Mouse (Mus musculus): ENCODE data around the gene Gm37240. TPM values are rescaled to one million over a fixed set of nuclear protein-coding genes. Genes with fewer than 3 reads are reported as not detected.

Gm37240 gene
- polyA plus RNA-seq, 1 experiment = not detected

DNA sequence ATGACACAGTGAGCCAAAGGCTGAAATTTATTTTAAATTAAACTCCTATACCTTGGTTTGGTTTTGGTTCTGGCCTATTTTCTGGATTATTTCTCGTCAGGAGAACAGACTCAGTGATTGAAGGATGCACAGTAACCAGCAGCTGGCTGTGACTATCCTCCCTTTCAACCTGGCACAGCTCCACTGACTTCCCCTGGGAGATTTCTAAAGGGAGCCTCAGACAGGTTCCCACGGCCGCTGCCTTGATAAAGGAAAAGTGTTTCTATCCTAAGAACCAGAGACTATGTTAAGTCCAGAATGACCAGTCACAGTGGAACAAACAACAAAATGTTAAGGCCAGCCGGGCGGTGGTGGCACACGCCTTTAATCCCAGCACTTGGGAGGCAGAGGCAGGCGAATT, 106.4 kb downstream of the Gm37240 start:
- Histone ChIP-seq H3K4me1 (ENCODE audit: control insufficient read depth, insufficient read depth, low read length) (peaks cover 5% of the 10 kb centered on the region; the same call in 1 of the 2 replicates), H3K4me3 (ENCODE audit: insufficient read depth, low read depth, low read length) (no peak overlapping the region), H3K27ac (ENCODE audit: insufficient read depth, low read depth, low read length) (no peak overlapping the region)
- TF ChIP-seq POLR2A (IDR thresholded peaks at IDR 0.05; ENCODE audit: insufficient read depth, low read depth, low read length) (no peak), CTCF (IDR thresholded peaks at IDR 0.05; ENCODE audit: insufficient read depth, low read depth, low read length) (no peak)
- WGBS = 83% methylated on average over 7 of the region's 7 CpGs

DNA sequence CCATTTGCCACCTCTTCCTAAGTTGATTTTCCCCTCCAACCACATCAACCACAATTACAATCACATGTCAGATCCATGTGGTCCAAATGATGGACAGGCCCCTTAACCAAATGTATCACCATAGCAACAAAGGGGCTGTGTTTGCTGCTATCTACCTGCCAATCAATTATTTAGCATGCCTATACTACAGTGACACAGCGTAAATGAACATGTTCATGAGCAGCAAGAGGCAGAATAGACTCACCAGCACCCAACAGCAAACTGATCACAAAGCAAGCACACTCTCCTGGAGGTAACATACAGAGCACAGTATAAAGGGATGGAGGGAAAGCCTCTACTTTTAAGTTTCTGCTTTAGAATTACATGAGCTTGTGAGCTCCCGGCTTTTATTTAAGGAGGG, 107.0 kb downstream of the Gm37240 start:
- TF ChIP-seq CTCF (IDR thresholded peaks at IDR 0.05; ENCODE audit: insufficient read depth, low read depth, low read length) (no peak), POLR2A (IDR thresholded peaks at IDR 0.05; ENCODE audit: insufficient read depth, low read depth, low read length) (no peak)
- 63% methylated on average over 2 of the region's 2 CpGs for WGBS
- H3K4me1 ChIP-seq (ENCODE audit: control insufficient read depth, insufficient read depth, low read length) = peaks cover 5% of the 10 kb centered on the region; the same call in 1 of the 2 replicates
- no peak overlapping the region for H3K4me3 ChIP-seq (ENCODE audit: insufficient read depth, low read depth, low read length)
- H3K27ac ChIP-seq (ENCODE audit: insufficient read depth, low read depth, low read length) = no peak overlapping the region

DNA sequence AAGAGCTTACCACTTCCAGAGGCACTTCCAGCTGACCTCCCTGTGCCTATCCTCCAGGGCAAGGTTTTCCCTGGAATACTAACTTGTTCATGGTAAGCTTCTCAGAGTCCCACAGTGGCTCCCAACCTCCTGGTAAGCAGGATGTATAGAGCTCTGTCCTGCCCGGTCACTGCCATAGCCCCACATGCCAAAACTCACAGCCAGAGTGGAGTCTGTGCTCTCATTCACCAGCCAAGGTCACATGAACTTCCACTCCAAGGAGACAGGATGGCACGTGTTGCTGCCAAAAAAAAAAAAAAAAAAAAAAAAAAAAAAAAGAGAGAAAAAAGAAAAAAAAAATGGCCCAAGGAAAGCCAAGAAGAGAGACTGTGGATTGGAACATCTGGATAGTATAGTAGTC, 109.5 kb downstream of the Gm37240 start:
- TF ChIP-seq POLR2A (IDR thresholded peaks at IDR 0.05; ENCODE audit: insufficient read depth, low read depth, low read length) (no peak), CTCF (IDR thresholded peaks at IDR 0.05; ENCODE audit: insufficient read depth, low read depth, low read length) (no peak)
- Histone ChIP-seq H3K27ac (ENCODE audit: insufficient read depth, low read depth, low read length) (no peak overlapping the region), H3K4me3 (ENCODE audit: insufficient read depth, low read depth, low read length) (no peak overlapping the region), H3K4me1 (ENCODE audit: control insufficient read depth, insufficient read depth, low read length) (peaks cover 11% of the 10 kb centered on the region)
- 74% methylated on average over 2 of the region's 2 CpGs for WGBS

DNA sequence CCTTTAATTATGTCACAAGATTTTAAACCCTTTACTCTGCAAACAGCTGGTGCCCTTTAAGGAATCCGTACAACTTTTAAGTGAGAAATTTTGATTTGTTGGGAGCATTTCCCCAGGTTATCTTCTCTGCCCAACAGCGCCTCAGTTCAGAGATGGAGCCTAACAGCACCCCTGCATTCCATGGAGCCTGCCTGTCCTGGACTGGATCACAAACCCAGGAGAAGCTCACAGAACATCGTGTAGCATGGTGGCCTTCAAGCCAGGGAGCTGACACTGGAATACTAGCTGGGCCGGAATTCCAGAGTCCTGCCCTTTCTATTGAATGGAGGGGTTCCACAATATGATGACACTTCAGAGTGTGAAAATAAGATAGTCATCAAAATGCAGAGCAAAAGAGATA, 110.0 kb downstream of the Gm37240 start:
- TF ChIP-seq CTCF (IDR thresholded peaks at IDR 0.05; ENCODE audit: insufficient read depth, low read depth, low read length) (no peak), POLR2A (IDR thresholded peaks at IDR 0.05; ENCODE audit: insufficient read depth, low read depth, low read length) (no peak)
- 80% methylated on average over 4 of the region's 4 CpGs for WGBS
- H3K27ac ChIP-seq (ENCODE audit: insufficient read depth, low read depth, low read length) = no peak overlapping the region
- peaks cover 11% of the 10 kb centered on the region for H3K4me1 ChIP-seq (ENCODE audit: control insufficient read depth, insufficient read depth, low read length)
- no peak overlapping the region for H3K4me3 ChIP-seq (ENCODE audit: insufficient read depth, low read depth, low read length)

DNA sequence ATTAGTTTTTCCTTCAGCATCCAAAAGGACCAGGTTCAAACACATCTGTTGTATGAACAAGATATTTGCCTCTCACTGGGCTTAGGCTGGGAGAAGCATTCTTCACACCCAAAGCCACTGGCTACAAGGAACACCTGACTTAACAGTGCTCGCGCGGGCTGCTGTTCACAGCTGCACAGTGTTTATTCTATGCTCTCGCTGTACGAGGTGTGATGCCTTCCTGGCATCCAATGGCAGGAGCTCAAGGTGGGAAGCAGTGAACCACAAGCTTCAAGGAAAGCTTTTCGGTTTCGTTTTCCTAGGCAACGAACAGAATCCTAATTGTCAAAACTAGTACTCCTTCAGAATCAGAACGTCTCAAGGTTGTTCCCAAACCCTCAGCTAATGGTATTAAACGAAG, 110.6 kb downstream of the Gm37240 start:
- TF ChIP-seq CTCF (IDR thresholded peaks at IDR 0.05; ENCODE audit: insufficient read depth, low read depth, low read length) (no peak), POLR2A (IDR thresholded peaks at IDR 0.05; ENCODE audit: insufficient read depth, low read depth, low read length) (no peak)
- H3K27ac ChIP-seq (ENCODE audit: insufficient read depth, low read depth, low read length) = no peak overlapping the region
- peaks cover 11% of the 10 kb centered on the region for H3K4me1 ChIP-seq (ENCODE audit: control insufficient read depth, insufficient read depth, low read length)
- H3K4me3 ChIP-seq (ENCODE audit: insufficient read depth, low read depth, low read length) = no peak overlapping the region
- WGBS = 59% methylated on average over 10 of the region's 10 CpGs

DNA sequence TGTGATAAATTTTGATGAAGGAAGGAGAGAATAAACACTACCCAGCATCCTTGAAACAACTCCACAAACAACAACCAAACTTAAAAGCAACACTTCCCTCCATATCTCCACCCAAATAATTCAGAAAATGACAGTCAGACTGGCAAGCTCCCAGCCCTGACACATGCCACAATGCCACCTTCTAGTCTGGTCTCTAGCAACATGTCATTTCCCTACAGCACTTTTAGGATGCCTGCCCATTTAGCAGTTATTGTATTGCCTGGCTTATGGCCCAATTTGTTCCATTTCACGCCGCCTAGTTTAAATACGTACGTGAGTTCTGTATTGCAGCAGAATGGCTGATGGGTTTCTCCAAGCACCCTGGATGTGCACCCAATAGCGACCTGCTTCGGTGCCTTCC, 111.2 kb downstream of the Gm37240 start:
- no peak overlapping the region for H3K27ac ChIP-seq (ENCODE audit: insufficient read depth, low read depth, low read length)
- H3K4me1 ChIP-seq (ENCODE audit: control insufficient read depth, insufficient read depth, low read length) = peaks cover 11% of the 10 kb centered on the region
- WGBS = 91% methylated on average over 6 of the region's 6 CpGs
- TF ChIP-seq POLR2A (IDR thresholded peaks at IDR 0.05; ENCODE audit: insufficient read depth, low read depth, low read length) (no peak), CTCF (IDR thresholded peaks at IDR 0.05; ENCODE audit: insufficient read depth, low read depth, low read length) (no peak)
- no peak overlapping the region for H3K4me3 ChIP-seq (ENCODE audit: insufficient read depth, low read depth, low read length)

DNA sequence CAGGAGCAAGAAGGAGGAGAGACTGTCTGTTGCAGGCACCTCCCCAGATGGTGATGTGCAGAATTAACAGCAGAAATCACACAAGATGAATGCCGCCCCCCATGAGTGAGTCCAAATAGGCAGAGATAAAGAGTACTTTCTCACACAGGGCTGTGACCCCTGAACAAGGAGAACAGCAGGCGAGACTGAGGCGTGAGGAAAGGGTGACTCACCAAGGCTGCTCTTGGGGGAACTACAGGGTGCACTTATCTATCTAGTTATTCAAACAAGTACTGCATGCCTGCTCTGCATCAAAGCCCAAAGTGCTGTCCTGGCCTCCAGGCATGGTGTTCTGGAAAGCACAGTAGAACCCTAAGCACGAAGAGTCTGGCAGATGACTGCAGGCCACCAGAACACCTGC, 113.4 kb downstream of the Gm37240 start:
- WGBS = 31% methylated on average over 4 of the region's 4 CpGs
- H3K4me1 ChIP-seq (ENCODE audit: control insufficient read depth, insufficient read depth, low read length) = peaks cover 11% of the 10 kb centered on the region
- no peak for TF ChIP-seq POLR2A (IDR thresholded peaks at IDR 0.05; ENCODE audit: insufficient read depth, low read depth, low read length)
- TF ChIP-seq CTCF (IDR thresholded peaks at IDR 0.05; ENCODE audit: insufficient read depth, low read depth, low read length) = no peak
- no peak overlapping the region for H3K4me3 ChIP-seq (ENCODE audit: insufficient read depth, low read depth, low read length)
- H3K27ac ChIP-seq (ENCODE audit: insufficient read depth, low read depth, low read length) = peak overlapping the region; percentile 33; the same call in 1 of the 2 replicates

DNA sequence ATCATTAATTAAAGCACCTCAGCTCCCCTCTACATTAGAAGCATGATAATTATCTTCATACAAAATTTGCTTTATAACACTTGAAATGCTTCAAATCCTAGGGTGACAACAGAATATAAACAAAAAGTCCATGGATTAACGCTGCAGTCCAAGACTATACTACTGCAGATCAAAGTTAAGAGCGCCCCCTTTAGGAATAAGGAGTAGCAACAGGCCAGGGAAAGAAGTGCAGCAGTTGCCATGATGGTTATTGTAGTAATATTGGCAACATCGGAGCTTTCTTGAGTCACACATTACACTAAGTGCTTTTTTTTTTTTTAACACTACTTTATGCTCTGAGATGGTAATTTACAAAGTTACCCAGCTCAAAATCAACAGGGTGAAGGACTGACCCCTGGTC, 113.9 kb downstream of the Gm37240 start:
- TF ChIP-seq CTCF (IDR thresholded peaks at IDR 0.05; ENCODE audit: insufficient read depth, low read depth, low read length) (no peak), POLR2A (IDR thresholded peaks at IDR 0.05; ENCODE audit: insufficient read depth, low read depth, low read length) (no peak)
- 36% methylated on average over 3 of the region's 3 CpGs for WGBS
- H3K27ac ChIP-seq (ENCODE audit: insufficient read depth, low read depth, low read length) = peak overlapping the region; percentile 33; the same call in 1 of the 2 replicates
- no peak overlapping the region for H3K4me3 ChIP-seq (ENCODE audit: insufficient read depth, low read depth, low read length)
- peaks cover 11% of the 10 kb centered on the region for H3K4me1 ChIP-seq (ENCODE audit: control insufficient read depth, insufficient read depth, low read length)

DNA sequence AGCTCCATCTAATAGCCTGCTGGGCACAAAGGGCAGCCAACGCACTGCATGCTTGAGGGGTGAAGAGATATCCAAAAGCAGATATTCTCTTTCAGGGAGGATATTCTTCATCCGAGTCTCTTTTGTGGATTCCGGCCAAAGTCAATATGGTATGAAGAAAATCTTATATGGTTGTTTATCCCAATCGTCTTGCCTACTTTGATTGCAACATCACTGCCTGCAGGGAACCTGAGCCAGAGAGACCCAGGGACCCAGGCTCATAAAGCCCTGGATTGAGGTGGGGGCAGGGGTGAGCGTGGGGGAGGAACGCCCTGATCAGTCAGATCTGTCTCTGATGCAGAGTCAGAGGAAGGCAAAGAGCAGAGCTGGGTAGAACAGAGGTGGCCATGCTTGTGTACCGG, 122.4 kb downstream of the Gm37240 start:
- Histone ChIP-seq H3K27ac (ENCODE audit: insufficient read depth, low read depth, low read length) (no peak overlapping the region), H3K4me1 (ENCODE audit: control insufficient read depth, insufficient read depth, low read length) (peaks cover 8% of the 10 kb centered on the region), H3K4me3 (ENCODE audit: insufficient read depth, low read depth, low read length) (no peak overlapping the region)
- TF ChIP-seq CTCF (IDR thresholded peaks at IDR 0.05; ENCODE audit: insufficient read depth, low read depth, low read length) = no peak
- TF ChIP-seq POLR2A (IDR thresholded peaks at IDR 0.05; ENCODE audit: insufficient read depth, low read depth, low read length) = no peak
- 65% methylated on average over 7 of the region's 7 CpGs for WGBS

Measured in olfactory bulb, adult 2 months (tissue).